In the genomic region with DNA sequence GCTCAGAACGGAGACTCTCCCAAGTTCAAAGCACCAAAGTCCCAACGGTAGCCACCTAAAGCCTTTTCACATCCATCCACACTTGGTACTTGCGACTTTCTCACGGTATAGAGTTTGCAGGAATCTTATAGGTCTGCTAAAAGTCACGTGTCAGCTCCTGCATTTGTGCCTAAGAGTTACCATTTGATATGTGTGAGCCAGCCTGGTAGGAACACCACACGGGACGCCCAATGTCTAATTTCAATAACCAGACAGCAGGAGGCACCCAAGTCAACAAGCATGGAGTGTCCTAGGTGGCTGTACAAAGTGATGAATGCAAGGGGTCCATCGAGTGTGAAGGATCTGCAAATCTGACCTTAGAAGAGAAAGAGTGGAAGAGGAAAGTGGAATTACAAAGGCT, we compare ENCODE assay signal across 18 mouse cellular contexts.
DNase-seq lines count a peak whose midpoint lies in the region; ATAC-seq and TF ChIP-seq lines count a peak whose summit lies in the region.
"Had no signal": no experiment of that assay in that cellular context is flagged by ENCODE, and none has a peak within 500 bp of the region (broad histone marks: within the 10 kb centered on the region; RNA-seq: fewer than 3 reads in every experiment).

No protein-coding gene starts in this region.

- peak; percentile 13 for TF ChIP-seq RAD21 in CH12.LX (IDR thresholded peaks at IDR 0.05; ENCODE audit: low read depth, low read length)

- H3K36me3 ChIP-seq in intestine, postnatal 0 days (ENCODE audit: control insufficient read depth, insufficient read depth), result no peaks in the 10 kb centered on the region
- H3K36me3 ChIP-seq in intestine, embryonic 16.5 days (ENCODE audit: control insufficient read depth, insufficient read depth, low read length), result no peaks in the 10 kb centered on the region
- peaks cover 15 to 76% of the 10 kb centered on the region in 2 experiments for H3K36me3 ChIP-seq in CH12.LX (replicated peaks in 1 of 2; ENCODE audit: control insufficient read depth in 1 of 2, insufficient read depth in 1 of 2, low read length in 1 of 2)
- H3K36me3 ChIP-seq: embryonic facial prominence, embryonic 13.5 days; limb, embryonic 15.5 days had no signal

- H3K4me3 ChIP-seq in intestine, postnatal 0 days (ENCODE audit: low read depth, low read length), result no peak overlapping the region
- H3K4me3 ChIP-seq in intestine, embryonic 16.5 days (ENCODE audit: low read length), result no peak overlapping the region
- H3K4me3 ChIP-seq in CH12.LX (replicated peaks in 1 of 3; ENCODE audit: low read depth in 2 of 3, low read length in 2 of 3, poor library complexity in 1 of 3), result no peak overlapping the region
- no peak overlapping the region for H3K4me3 ChIP-seq in embryonic fibroblast, embryonic 13.5 days (ENCODE audit: insufficient read depth, low read length)
- H3K4me3 ChIP-seq: embryonic facial prominence, embryonic 13.5 days; limb, embryonic 15.5 days; myocyte had no signal

- peak; percentile 64 for DNase-seq in heart, adult 11 months
- DNase-seq in heart, postnatal 25 days (ENCODE audit: low spot score), result no peak
- DNase-seq in CH12.LX (ENCODE audit: extremely low read depth), result no peak
- DNase-seq in adrenal gland, adult 18-20 months (ENCODE audit: low spot score in 2 of 2), result no peak
- DNase-seq: cerebellum, adult 8-10 months; gastrocnemius, postnatal 10 days; kidney, adult 8-10 months; kidney, postnatal 25 days; lung, postnatal 14 days; spleen, adult 18-20 months; thymus, adult 18-20 months had no signal

- H3K27ac ChIP-seq in intestine, postnatal 0 days (ENCODE audit: low read depth, low read length), result no peak overlapping the region
- no peak overlapping the region for H3K27ac ChIP-seq in intestine, embryonic 16.5 days (ENCODE audit: low read length)
- no peak overlapping the region for H3K27ac ChIP-seq in CH12.LX (ENCODE audit: insufficient read depth, low read depth)
- peak overlapping the region; percentile 78 for H3K27ac ChIP-seq in embryonic fibroblast, embryonic 13.5 days (ENCODE audit: insufficient read depth, low read length)
- H3K27ac ChIP-seq: embryonic facial prominence, embryonic 13.5 days; limb, embryonic 15.5 days had no signal

- H3K9me3 ChIP-seq in intestine, postnatal 0 days (ENCODE audit: control insufficient read depth), result no peaks in the 10 kb centered on the region
- no peaks in the 10 kb centered on the region for H3K9me3 ChIP-seq in intestine, embryonic 16.5 days (ENCODE audit: control insufficient read depth, low read length)
- peaks cover 9% of the 10 kb centered on the region for H3K9me3 ChIP-seq in CH12.LX (replicated peaks; ENCODE audit: low read length)
- H3K9me3 ChIP-seq: embryonic facial prominence, embryonic 13.5 days; limb, embryonic 15.5 days had no signal

- H3K27me3 ChIP-seq in intestine, postnatal 0 days (replicated peaks; ENCODE audit: control insufficient read depth, insufficient read depth, low read length), result no peaks in the 10 kb centered on the region
- H3K27me3 ChIP-seq in intestine, embryonic 16.5 days (replicated peaks; ENCODE audit: control insufficient read depth, insufficient read depth, low read length), result no peaks in the 10 kb centered on the region
- no peaks in the 10 kb centered on the region for H3K27me3 ChIP-seq in CH12.LX (replicated peaks)
- H3K27me3 ChIP-seq: embryonic facial prominence, embryonic 13.5 days; limb, embryonic 15.5 days had no signal

- H3K4me1 ChIP-seq in intestine, postnatal 0 days (replicated peaks; ENCODE audit: control insufficient read depth, insufficient read depth, low read length), result no peaks in the 10 kb centered on the region
- H3K4me1 ChIP-seq in intestine, embryonic 16.5 days (ENCODE audit: control insufficient read depth, insufficient read depth, low read length), result no peaks in the 10 kb centered on the region
- H3K4me1 ChIP-seq in CH12.LX (ENCODE audit: control insufficient read depth in 1 of 2, insufficient read depth in 2 of 2), result peaks cover 0 to 2% of the 10 kb centered on the region in 2 experiments; a peak in 1 of 4 replicates
- no peaks in the 10 kb centered on the region; the same call in 1 of the 2 replicates for H3K4me1 ChIP-seq in embryonic fibroblast, embryonic 13.5 days (ENCODE audit: control insufficient read depth, insufficient read depth, low read length)
- H3K4me1 ChIP-seq: embryonic facial prominence, embryonic 13.5 days; limb, embryonic 15.5 days had no signal

- WGBS in intestine, postnatal 0 days, result 91% methylated on average over 8 of the region's 8 CpGs
- WGBS in intestine, embryonic 16.5 days, result 85% methylated on average over 8 of the region's 8 CpGs

- H3K4me2 ChIP-seq in intestine, postnatal 0 days (replicated peaks; ENCODE audit: low read depth), result no peak overlapping the region
- H3K4me2 ChIP-seq in intestine, embryonic 16.5 days (ENCODE audit: low read depth, low read length), result no peak overlapping the region
- no peak overlapping the region for H3K4me2 ChIP-seq in CH12.LX (ENCODE audit: insufficient read depth, low read depth, poor library complexity, severe bottlenecking)
- H3K4me2 ChIP-seq: embryonic facial prominence, embryonic 13.5 days; limb, embryonic 15.5 days had no signal

- no peak overlapping the region for H3K9ac ChIP-seq in intestine, postnatal 0 days (ENCODE audit: low read depth, low read length)
- H3K9ac ChIP-seq in intestine, embryonic 16.5 days (ENCODE audit: low read depth, low read length), result no peak overlapping the region
- no peak overlapping the region for H3K9ac ChIP-seq in CH12.LX (ENCODE audit: insufficient read depth, low read depth)
- H3K9ac ChIP-seq: embryonic facial prominence, embryonic 13.5 days; limb, embryonic 15.5 days had no signal

- intact Hi-C loops in heart, postnatal 25 days (cut with DNase I), result no loop called here

- in situ Hi-C loops in CH12.LX (cut with MboI; ENCODE audit: low pct_ligation_motif_present, low pct_unique_long_range_greater_than_20kb, low sequenced_read_pairs), result no loop called here

- no peak for ATAC-seq in intestine, postnatal 0 days
- no peak for ATAC-seq in intestine, embryonic 16.5 days
- ATAC-seq: hindbrain, embryonic 16.5 days had no signal

- no peak for TF ChIP-seq EP300 in CH12.LX (IDR thresholded peaks at IDR 0.05; ENCODE audit: low read length)

- TF ChIP-seq POLR2A in CH12.LX (IDR thresholded peaks at IDR 0.05; ENCODE audit: low read depth, low read length), result no peak
- no peak for TF ChIP-seq POLR2A in embryonic fibroblast, embryonic 13.5 days (IDR thresholded peaks at IDR 0.05; ENCODE audit: low read depth, low read length)

- H3K79me2 ChIP-seq in CH12.LX (replicated peaks; ENCODE audit: control insufficient read depth, extremely low read depth, insufficient read depth, poor library complexity, severe bottlenecking), result no peaks in the 10 kb centered on the region; the same call in 1 of the 2 replicates

- TF ChIP-seq CTCF in intestine, postnatal 0 days (IDR thresholded peaks at IDR 0.05; ENCODE audit: low read depth), result peak; percentile 26
- TF ChIP-seq CTCF in CH12.LX (conservative IDR thresholded peaks at IDR 0.05 in 1 of 2, IDR thresholded peaks at IDR 0.05 in 1 of 2; ENCODE audit: low read depth in 2 of 2, low read length in 2 of 2), result peak in 1 of 2 experiments; percentile 26; a peak in 1 of 4 replicates
- TF ChIP-seq CTCF in embryonic fibroblast, embryonic 13.5 days (IDR thresholded peaks at IDR 0.05; ENCODE audit: borderline replicate concordance, insufficient read depth, low read length), result no peak

- dilution Hi-C loops in CH12.LX (cut with MboI; ENCODE audit: extremely low pct_ligation_motif_present, extremely low pct_unique_long_range_greater_than_20kb, low sequenced_read_pairs), result no loop called here

TF ChIP-seq in CH12.LX, 34 proteins besides CTCF, POLR2A, EP300 and RAD21:
- TF ChIP-seq KAT2A (IDR thresholded peaks at IDR 0.05; ENCODE audit: insufficient replicate concordance, low read length) (no peak), SIN3A (IDR thresholded peaks at IDR 0.05; ENCODE audit: low read length) (no peak), MAFK (IDR thresholded peaks at IDR 0.05; ENCODE audit: insufficient replicate concordance, low read length) (no peak), RCOR1 (conservative IDR thresholded peaks at IDR 0.05; ENCODE audit: low read depth, low read length) (no peak), SMC3 (IDR thresholded peaks at IDR 0.05; ENCODE audit: low read depth, low read length) (peak; percentile 36)
